Mouse (Mus musculus): Measurements from ENCODE around the gene Dab2ip. TPM values are rescaled to one million over a fixed set of nuclear protein-coding genes. Genes with fewer than 3 reads are reported as not detected.

The Dab2ip gene
- polyA plus RNA-seq, 1 experiment from 2014 or later = 5.1 TPM

GRCm38 (mm10) chr2:35703241-35703640 lies 145.2 kb downstream of the Dab2ip start:
- no peaks in the 10 kb centered on the region for H3K9me3 ChIP-seq (replicated peaks; ENCODE audit: control insufficient read depth, low read length)
- ATAC-seq (ENCODE audit: low read depth) = no peak
- 0 out of 2 replicates have a peak, but pooled peaks cover 2% of the 10 kb centered on the region for H3K36me3 ChIP-seq (ENCODE audit: control insufficient read depth, insufficient read depth)
- WGBS (ENCODE audit: insufficient replicate concordance) = 76% methylated on average over 3 of the region's 3 CpGs
- no peak overlapping the region for H3K9ac ChIP-seq (ENCODE audit: low read depth, low read length)
- no peak overlapping the region for H3K4me2 ChIP-seq (ENCODE audit: low read depth, low read length)
- no peak overlapping the region for H3K4me3 ChIP-seq (ENCODE audit: low read depth, low read length)
- H3K27ac ChIP-seq (ENCODE audit: low read length) = no peak overlapping the region
- no peaks in the 10 kb centered on the region for H3K4me1 ChIP-seq (ENCODE audit: control insufficient read depth, low read depth, low read length)
- no peaks in the 10 kb centered on the region for H3K27me3 ChIP-seq (ENCODE audit: control insufficient read depth, insufficient read depth, low read depth, low read length)

DNA sequence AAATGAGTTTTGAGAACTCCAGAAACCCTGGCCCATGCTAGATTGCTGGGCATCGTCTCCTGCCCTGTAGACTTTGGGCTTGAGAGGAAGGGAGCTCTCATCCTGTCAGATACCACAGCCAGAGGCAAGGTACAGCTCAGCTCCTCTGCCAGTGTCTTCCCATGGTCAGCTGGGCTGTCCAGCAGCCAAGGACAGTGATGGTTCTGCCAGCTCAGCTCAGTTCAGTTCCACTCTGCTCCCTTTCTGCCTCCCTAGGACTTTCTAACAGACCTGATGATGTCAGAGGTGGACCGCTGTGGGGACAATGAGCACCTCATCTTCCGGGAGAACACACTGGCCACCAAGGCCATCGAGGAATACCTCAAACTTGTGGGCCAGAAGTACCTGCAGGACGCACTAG lies 154.5 kb downstream of the Dab2ip start:
- WGBS (ENCODE audit: insufficient replicate concordance) = 62% methylated on average over 5 of the region's 5 CpGs
- Histone ChIP-seq H3K9ac (ENCODE audit: low read depth, low read length) (no peak overlapping the region), H3K9me3 (replicated peaks; ENCODE audit: control insufficient read depth, low read length) (no peaks in the 10 kb centered on the region), H3K27me3 (ENCODE audit: control insufficient read depth, insufficient read depth, low read depth, low read length) (no peaks in the 10 kb centered on the region), H3K4me3 (ENCODE audit: low read depth, low read length) (no peak overlapping the region), H3K4me2 (ENCODE audit: low read depth, low read length) (no peak overlapping the region), H3K4me1 (ENCODE audit: control insufficient read depth, low read depth, low read length) (no peaks in the 10 kb centered on the region; the same call in 1 of the 2 replicates), H3K36me3 (ENCODE audit: control insufficient read depth, insufficient read depth) (0 out of 2 replicates have a peak, but pooled peaks cover 4% of the 10 kb centered on the region), H3K27ac (ENCODE audit: low read length) (no peak overlapping the region)
- ATAC-seq (ENCODE audit: low read depth) = no peak

GRCm38 (mm10) chr2:35713460-35713859 lies 155.4 kb downstream of the Dab2ip start:
- H3K4me3 ChIP-seq (ENCODE audit: low read depth, low read length) = no peak overlapping the region
- no peak for ATAC-seq (ENCODE audit: low read depth)
- H3K36me3 ChIP-seq (ENCODE audit: control insufficient read depth, insufficient read depth) = 0 out of 2 replicates have a peak, but pooled peaks cover 4% of the 10 kb centered on the region
- no peak overlapping the region for H3K9ac ChIP-seq (ENCODE audit: low read depth, low read length)
- WGBS (ENCODE audit: insufficient replicate concordance) = 69% methylated on average over 7 of the region's 7 CpGs
- H3K9me3 ChIP-seq (replicated peaks; ENCODE audit: control insufficient read depth, low read length) = no peaks in the 10 kb centered on the region
- H3K4me2 ChIP-seq (ENCODE audit: low read depth, low read length) = no peak overlapping the region
- H3K4me1 ChIP-seq (ENCODE audit: control insufficient read depth, low read depth, low read length) = no peaks in the 10 kb centered on the region; the same call in 1 of the 2 replicates
- H3K27ac ChIP-seq (ENCODE audit: low read length) = no peak overlapping the region
- H3K27me3 ChIP-seq (ENCODE audit: control insufficient read depth, insufficient read depth, low read depth, low read length) = no peaks in the 10 kb centered on the region

GRCm38 (mm10) chr2:35714742-35715167 lies 156.7 kb downstream of the Dab2ip start:
- no peaks in the 10 kb centered on the region; the same call in 1 of the 2 replicates for H3K4me1 ChIP-seq (ENCODE audit: control insufficient read depth, low read depth, low read length)
- no peak for ATAC-seq (ENCODE audit: low read depth)
- H3K4me3 ChIP-seq (ENCODE audit: low read depth, low read length) = no peak overlapping the region
- no peak overlapping the region for H3K27ac ChIP-seq (ENCODE audit: low read length)
- H3K4me2 ChIP-seq (ENCODE audit: low read depth, low read length) = no peak overlapping the region
- WGBS (ENCODE audit: insufficient replicate concordance) = 57% methylated on average over 8 of the region's 8 CpGs
- H3K9me3 ChIP-seq (replicated peaks; ENCODE audit: control insufficient read depth, low read length) = no peaks in the 10 kb centered on the region
- H3K9ac ChIP-seq (ENCODE audit: low read depth, low read length) = no peak overlapping the region
- peaks cover 4% of the 10 kb centered on the region; the same call in 1 of the 2 replicates for H3K36me3 ChIP-seq (ENCODE audit: control insufficient read depth, insufficient read depth)
- no peaks in the 10 kb centered on the region for H3K27me3 ChIP-seq (ENCODE audit: control insufficient read depth, insufficient read depth, low read depth, low read length)

DNA sequence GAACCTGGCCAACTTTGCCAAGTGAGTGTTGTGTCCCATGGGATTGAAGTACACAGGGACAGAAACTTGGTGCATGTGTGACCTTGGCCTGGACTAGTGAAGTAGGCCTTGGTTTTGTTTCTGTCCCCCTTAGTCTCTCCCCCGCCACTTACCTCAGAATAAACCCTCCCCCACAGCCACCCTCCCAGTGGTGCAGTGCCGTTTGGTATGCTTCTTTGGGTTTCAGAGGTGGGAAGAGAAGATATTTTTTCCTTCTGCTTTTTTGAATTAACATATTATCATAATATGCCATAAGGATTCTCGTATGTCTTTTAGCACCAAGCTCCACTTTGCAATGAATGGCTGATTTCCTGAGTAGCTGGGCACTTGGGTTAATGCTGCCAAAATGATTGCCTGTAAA lies 157.4 kb downstream of the Dab2ip start:
- no peak overlapping the region for H3K4me3 ChIP-seq (ENCODE audit: low read depth, low read length)
- H3K9me3 ChIP-seq (replicated peaks; ENCODE audit: control insufficient read depth, low read length) = no peaks in the 10 kb centered on the region
- no peak overlapping the region for H3K27ac ChIP-seq (ENCODE audit: low read length)
- ATAC-seq (ENCODE audit: low read depth) = no peak
- H3K36me3 ChIP-seq (ENCODE audit: control insufficient read depth, insufficient read depth) = no peaks in the 10 kb centered on the region; the same call in 1 of the 2 replicates
- H3K4me2 ChIP-seq (ENCODE audit: low read depth, low read length) = no peak overlapping the region
- no peaks in the 10 kb centered on the region; the same call in 1 of the 2 replicates for H3K4me1 ChIP-seq (ENCODE audit: control insufficient read depth, low read depth, low read length)
- H3K27me3 ChIP-seq (ENCODE audit: control insufficient read depth, insufficient read depth, low read depth, low read length) = no peaks in the 10 kb centered on the region
- no peak overlapping the region for H3K9ac ChIP-seq (ENCODE audit: low read depth, low read length)
- 71% methylated on average over 3 of the region's 3 CpGs for WGBS (ENCODE audit: insufficient replicate concordance)

GRCm38 (mm10) chr2:35716175-35716574 lies 158.1 kb downstream of the Dab2ip start:
- no peaks in the 10 kb centered on the region; the same call in 1 of the 2 replicates for H3K4me1 ChIP-seq (ENCODE audit: control insufficient read depth, low read depth, low read length)

DNA sequence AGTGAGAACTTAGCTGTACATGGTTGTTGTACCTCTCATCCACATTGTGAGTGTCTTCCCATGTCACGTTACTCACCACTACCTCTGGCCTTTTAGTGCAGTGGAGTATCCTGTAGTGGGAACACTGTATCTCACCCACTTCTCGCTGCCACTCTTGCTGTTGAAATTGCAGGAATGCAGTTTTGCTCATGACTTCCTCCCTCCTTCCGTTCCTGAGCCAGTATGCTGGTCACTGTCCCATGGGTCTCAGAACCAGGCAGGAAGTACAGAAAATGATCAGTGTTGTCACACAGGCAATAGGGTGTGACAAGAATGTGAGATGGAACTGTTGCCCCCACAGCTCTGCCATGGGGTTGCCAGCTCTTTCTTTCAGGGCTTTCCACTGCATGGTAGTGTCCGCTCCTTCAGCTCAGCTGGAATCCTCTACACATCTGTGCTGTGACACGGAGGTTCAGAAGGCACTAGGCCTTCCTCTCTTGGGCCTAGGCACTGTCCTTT lies 160.0 kb downstream of the Dab2ip start:
- no peak overlapping the region for H3K9ac ChIP-seq (ENCODE audit: low read depth, low read length)
- H3K4me1 ChIP-seq (ENCODE audit: control insufficient read depth, low read depth, low read length) = no peaks in the 10 kb centered on the region; the same call in 1 of the 2 replicates
- no peak overlapping the region for H3K4me3 ChIP-seq (ENCODE audit: low read depth, low read length)
- H3K27me3 ChIP-seq (ENCODE audit: control insufficient read depth, insufficient read depth, low read depth, low read length) = no peaks in the 10 kb centered on the region
- no peaks in the 10 kb centered on the region; the same call in 1 of the 2 replicates for H3K36me3 ChIP-seq (ENCODE audit: control insufficient read depth, insufficient read depth)
- H3K27ac ChIP-seq (ENCODE audit: low read length) = peak overlapping the region; percentile 33
- WGBS (ENCODE audit: insufficient replicate concordance) = 59% methylated on average over 5 of the region's 5 CpGs
- no peak overlapping the region for H3K4me2 ChIP-seq (ENCODE audit: low read depth, low read length)
- ATAC-seq (ENCODE audit: low read depth) = peak; percentile 35; the same call in 1 of the 2 replicates
- no peaks in the 10 kb centered on the region for H3K9me3 ChIP-seq (replicated peaks; ENCODE audit: control insufficient read depth, low read length)

More at GRCm38 (mm10) chr2:35716175-35716574, 158.1 kb downstream of the Dab2ip start:
- no peaks in the 10 kb centered on the region; the same call in 1 of the 2 replicates for H3K36me3 ChIP-seq (ENCODE audit: control insufficient read depth, insufficient read depth)
- H3K27ac ChIP-seq (ENCODE audit: low read length) = no peak overlapping the region
- no peak overlapping the region for H3K4me3 ChIP-seq (ENCODE audit: low read depth, low read length)
- no peak for ATAC-seq (ENCODE audit: low read depth)
- WGBS (ENCODE audit: insufficient replicate concordance) = 15% methylated on average over 1 of the region's 1 CpGs
- no peak overlapping the region for H3K9ac ChIP-seq (ENCODE audit: low read depth, low read length)
- no peak overlapping the region for H3K4me2 ChIP-seq (ENCODE audit: low read depth, low read length)
- no peaks in the 10 kb centered on the region for H3K27me3 ChIP-seq (ENCODE audit: control insufficient read depth, insufficient read depth, low read depth, low read length)
- no peaks in the 10 kb centered on the region for H3K9me3 ChIP-seq (replicated peaks; ENCODE audit: control insufficient read depth, low read length)

DNA sequence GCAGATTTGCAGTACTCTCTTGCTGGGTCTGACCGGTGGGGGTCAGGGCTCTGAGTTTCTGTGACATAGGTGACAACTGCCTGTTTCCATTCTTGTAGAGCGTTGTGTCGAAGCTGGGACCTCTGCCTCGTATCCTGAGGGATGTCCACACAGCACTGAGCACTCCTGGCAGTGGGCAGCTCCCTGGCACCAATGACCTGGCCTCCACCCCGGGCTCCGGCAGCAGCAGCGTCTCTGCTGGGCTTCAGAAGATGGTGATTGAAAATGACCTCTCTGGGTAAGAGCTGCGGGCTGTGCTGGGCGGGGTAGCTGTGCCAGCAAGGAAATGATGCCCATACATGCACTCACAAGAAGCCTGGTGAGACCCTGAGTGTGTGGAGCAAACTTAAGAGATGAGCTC lies 160.6 kb downstream of the Dab2ip start:
- Histone ChIP-seq H3K4me1 (ENCODE audit: control insufficient read depth, low read depth, low read length) (no peaks in the 10 kb centered on the region; the same call in 1 of the 2 replicates), H3K9me3 (replicated peaks; ENCODE audit: control insufficient read depth, low read length) (no peaks in the 10 kb centered on the region), H3K27me3 (ENCODE audit: control insufficient read depth, insufficient read depth, low read depth, low read length) (no peaks in the 10 kb centered on the region), H3K27ac (ENCODE audit: low read length) (peak overlapping the region; percentile 33), H3K4me2 (ENCODE audit: low read depth, low read length) (no peak overlapping the region), H3K36me3 (ENCODE audit: control insufficient read depth, insufficient read depth) (no peaks in the 10 kb centered on the region; the same call in 1 of the 2 replicates), H3K9ac (ENCODE audit: low read depth, low read length) (no peak overlapping the region), H3K4me3 (ENCODE audit: low read depth, low read length) (no peak overlapping the region)
- ATAC-seq (ENCODE audit: low read depth) = no peak
- 78% methylated on average over 9 of the region's 9 CpGs for WGBS (ENCODE audit: insufficient replicate concordance)

DNA sequence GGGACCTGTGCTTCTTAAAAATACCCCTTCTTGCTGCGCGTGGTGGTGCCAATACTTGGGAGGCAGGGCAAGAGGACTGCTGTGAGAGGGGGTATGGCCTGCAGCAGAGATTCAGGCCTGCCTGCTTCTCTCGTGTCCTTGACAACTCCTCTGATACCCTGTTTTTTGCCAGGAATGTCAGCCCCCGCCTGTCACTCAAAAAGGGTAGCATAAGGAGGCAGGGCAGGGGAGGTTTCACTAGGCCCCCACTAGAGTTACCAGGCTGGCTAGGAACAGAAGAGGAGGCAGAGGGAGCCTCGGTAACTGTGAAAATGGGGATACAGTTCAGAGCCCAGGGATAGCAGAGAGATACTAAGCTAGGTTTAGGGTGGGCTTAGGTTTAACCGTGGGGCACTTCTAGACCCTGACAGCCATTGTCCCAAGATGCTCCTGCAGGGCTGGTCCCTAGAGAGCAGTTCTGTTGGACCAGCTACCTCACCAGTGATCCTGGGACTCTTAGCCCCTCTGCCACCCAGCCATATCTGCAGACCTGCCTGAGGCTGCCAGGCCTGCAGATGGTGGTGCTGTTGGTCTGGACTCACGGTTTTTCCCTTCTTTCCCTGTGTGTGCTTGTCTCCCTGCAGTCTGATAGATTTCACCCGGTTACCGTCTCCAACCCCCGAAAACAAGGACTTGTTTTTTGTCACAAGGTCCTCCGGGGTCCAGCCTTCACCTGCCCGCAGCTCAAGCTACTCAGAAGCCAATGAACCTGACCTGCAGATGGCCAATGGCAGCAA lies 161.4 kb downstream of the Dab2ip start:
- ATAC-seq (ENCODE audit: low read depth) = no peak
- no peak overlapping the region for H3K4me3 ChIP-seq (ENCODE audit: low read depth, low read length)
- no peaks in the 10 kb centered on the region for H3K9me3 ChIP-seq (replicated peaks; ENCODE audit: control insufficient read depth, low read length)
- no peak overlapping the region for H3K9ac ChIP-seq (ENCODE audit: low read depth, low read length)
- H3K27me3 ChIP-seq (ENCODE audit: control insufficient read depth, insufficient read depth, low read depth, low read length) = no peaks in the 10 kb centered on the region
- no peak overlapping the region for H3K4me2 ChIP-seq (ENCODE audit: low read depth, low read length)
- WGBS (ENCODE audit: insufficient replicate concordance) = 68% methylated on average over 12 of the region's 12 CpGs
- H3K4me1 ChIP-seq (ENCODE audit: control insufficient read depth, low read depth, low read length) = no peaks in the 10 kb centered on the region; the same call in 1 of the 2 replicates
- no peaks in the 10 kb centered on the region; the same call in 1 of the 2 replicates for H3K36me3 ChIP-seq (ENCODE audit: control insufficient read depth, insufficient read depth)
- H3K27ac ChIP-seq (ENCODE audit: low read length) = no peak overlapping the region

All from liver, embryonic 16.5 days (tissue).